Mouse (Mus musculus): ENCODE measurements around the gene Olfr1465. TPM values are rescaled to one million over a fixed set of nuclear protein-coding genes. Genes with fewer than 3 reads are reported as not detected.

Olfr1465 gene
- not detected for total RNA-seq (2021)
- long read RNA-seq, experiment 1 = 0 reads
- long read RNA-seq, experiment 2 = 0 reads

DNA sequence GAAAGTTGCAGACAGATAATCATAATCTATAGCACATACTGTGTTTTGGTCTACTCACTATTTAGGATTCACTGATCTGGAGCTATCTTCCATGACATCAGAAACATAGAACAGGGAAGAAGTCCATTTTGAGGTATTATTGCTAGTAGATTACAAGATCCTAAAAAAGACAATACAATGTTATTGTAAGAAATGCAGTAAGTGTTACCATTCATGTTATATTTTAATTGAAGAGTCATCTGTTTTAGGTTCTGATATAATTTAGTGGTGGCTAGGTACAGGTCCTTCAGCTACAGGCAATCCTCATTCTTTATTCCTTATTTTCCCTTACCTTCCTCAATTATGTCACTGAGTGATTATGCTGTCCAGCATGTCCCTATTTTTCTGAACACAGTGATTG is at the start of gene Olfr1465:
TSS of gene Olfr1465 (minus strand) at position 101 of the 400 bp plus-strand sequence.
- no peak for DNase-seq (ENCODE audit: low spot score in 2 of 2)

DNA sequence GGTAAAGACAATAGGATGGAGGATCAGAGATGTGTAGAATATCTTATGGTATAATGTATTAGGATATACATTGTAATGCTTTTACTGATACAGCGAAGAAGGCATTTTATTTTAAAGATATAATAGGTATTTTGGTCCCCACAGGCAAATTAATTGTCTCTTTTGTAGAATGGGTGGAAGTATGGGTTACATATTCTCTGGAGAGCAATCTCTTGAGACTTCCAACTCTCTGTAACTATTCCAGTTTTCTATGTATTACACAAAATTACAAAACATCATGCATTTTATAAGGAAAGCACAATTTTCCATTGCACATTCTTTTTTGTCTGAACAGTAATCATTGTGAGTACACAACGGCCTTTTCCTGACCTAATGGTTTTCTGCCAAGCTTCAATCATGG is 46.6 kb upstream of the Olfr1465 start, which contains the start of gene Olfr1467:
TSS of gene Olfr1467 (plus strand) at position 301 of the 400 bp plus-strand sequence.
- DNase-seq (ENCODE audit: low spot score in 2 of 2) = no peak

DNA sequence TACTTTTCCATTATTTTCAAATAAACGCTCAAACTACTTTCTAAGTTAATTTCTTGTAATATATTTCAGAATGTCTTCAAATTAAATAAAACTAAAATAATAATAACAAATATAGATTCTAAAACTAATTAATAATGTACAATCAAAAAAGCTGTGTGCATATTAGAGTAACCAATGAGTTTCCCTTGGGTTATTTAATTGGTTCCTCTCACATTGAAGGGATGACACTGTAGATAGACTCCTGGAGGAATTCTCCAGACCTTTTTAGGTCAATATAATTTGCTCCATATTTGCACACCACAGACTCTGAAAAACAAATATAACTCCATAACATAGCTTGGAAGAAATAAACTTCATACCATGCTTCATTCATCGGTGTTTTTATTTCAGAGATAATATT is 23.2 kb upstream of the Olfr1465 start, which contains the start of gene Olfr1466:
TSS of gene Olfr1466 (plus strand) at position 301 of the 400 bp plus-strand sequence.
- no peak for DNase-seq (ENCODE audit: low spot score in 2 of 2)

Other genes starting within 250 kb of the Olfr1465 start
- not detected for gene Olfr1457, start 217.7 kb downstream of the Olfr1465 start, total RNA-seq (2021)
- gene Olfr1458, start 208.8 kb downstream of the Olfr1465 start, total RNA-seq (2021) = not detected
- gene Olfr1459, start 166.0 kb downstream of the Olfr1465 start, total RNA-seq (2021) = under 1 TPM; 0.03 TPM
- not detected for gene Olfr1461, start 152.5 kb downstream of the Olfr1465 start, total RNA-seq (2021)
- not detected for gene Olfr1462, start 129.8 kb downstream of the Olfr1465 start, total RNA-seq (2021)
- gene Olfr1463, start 84.2 kb downstream of the Olfr1465 start, total RNA-seq (2021) = not detected
- not detected for gene Olfr1466, start 23.3 kb upstream of the Olfr1465 start, total RNA-seq (2021)
- not detected for gene Olfr1467, start 46.7 kb upstream of the Olfr1465 start, total RNA-seq (2021)
- not detected for gene Olfr1469, start 92.3 kb upstream of the Olfr1465 start, total RNA-seq (2021)
- gene Olfr1471, start 127.9 kb upstream of the Olfr1465 start, total RNA-seq (2021) = not detected
- gene Olfr1472, start 140.5 kb upstream of the Olfr1465 start, total RNA-seq (2021) = not detected
- not detected for gene Olfr1474, start 154.0 kb upstream of the Olfr1465 start, total RNA-seq (2021)
- not detected for gene Olfr1475, start 164.7 kb upstream of the Olfr1465 start, total RNA-seq (2021)
- not detected for gene Olfr1477, start 185.0 kb upstream of the Olfr1465 start, total RNA-seq (2021)
- gene Olfr1480, start 212.4 kb upstream of the Olfr1465 start, total RNA-seq (2021) = not detected